Mouse (Mus musculus) MEL (cell line): ENCODE measurements at regions not wholly inside any gene's neighbourhood (a gene's known extent, or its start where the extent isn't known, plus 50 kb on each side); places are given as distances from the start of the nearest gene placed in this dataset.

Source experiments
- DNase-seq: peaks from one replicate; pipeline ENCODE4 v3.0.0; 2011; ENCODE audit warnings: low read depth, low spot score
- H3K27ac ChIP-seq: 2 replicates; pipeline ENCODE4 v1.5.1; 2012; ENCODE audit warnings: low read depth, mild to moderate bottlenecking, control low read depth, low read length, moderate library complexity; ENCODE audit not compliant: control insufficient read depth
- H3K27me3 ChIP-seq, 2 experiments: fragments of 150-350 bp in 1 of 2; sonication (generic) in 1 of 2; 2 replicates each; pipeline ENCODE4 v1.6.1; 2012; ENCODE audit warnings: low read length in 2 of 2, mild to moderate bottlenecking in 2 of 2, improper control_type of control experiment in 1 of 2, moderate library complexity in 1 of 2; ENCODE audit not compliant: insufficient read depth in 2 of 2, control insufficient read depth in 1 of 2
- H3K36me3 ChIP-seq, 2 experiments: 2 replicates each; pipeline ENCODE4 v1.6.1; 2012 to 2014; ENCODE audit warnings: low read length in 2 of 2, improper control_type of control experiment in 1 of 2, inconsistent platforms in 1 of 2, mild to moderate bottlenecking in 1 of 2; ENCODE audit not compliant: insufficient read depth in 2 of 2, control insufficient read depth in 1 of 2
- H3K4me1 ChIP-seq, 2 experiments: fragments of 150-350 bp in 1 of 2; sonication (generic) in 1 of 2; 2 replicates each; pipeline ENCODE4 v1.6.1; 2012; ENCODE audit warnings: low read length in 2 of 2, improper control_type of control experiment in 1 of 2, mild to moderate bottlenecking in 1 of 2; ENCODE audit not compliant: insufficient read depth in 2 of 2, control insufficient read depth in 1 of 2
- H3K4me3 ChIP-seq, 2 experiments: fragments of 150-350 bp in 1 of 2; sonication (generic) in 1 of 2; 2 replicates each; pipeline ENCODE4 v1.5.1; 2012; ENCODE audit warnings: low read depth in 2 of 2, low read length in 2 of 2, mild to moderate bottlenecking in 2 of 2, moderate library complexity in 2 of 2, control low read depth in 1 of 2, improper control_type of control experiment in 1 of 2; ENCODE audit not compliant: control insufficient read depth in 1 of 2, insufficient read depth in 1 of 2
- H3K79me2 ChIP-seq: 2 replicates; pipeline ENCODE4 v1.6.1; 2012; ENCODE audit warnings: mild to moderate bottlenecking, low read length, moderate library complexity; ENCODE audit not compliant: control insufficient read depth, poor library complexity, insufficient read depth
- H3K9ac ChIP-seq: 2 replicates; pipeline ENCODE4 v1.6.1; 2012; ENCODE audit warnings: low read depth, mild to moderate bottlenecking, control low read depth, low read length, moderate library complexity; ENCODE audit not compliant: control insufficient read depth, poor library complexity, severe bottlenecking
- H3K9me3 ChIP-seq: fragments of 150-350 bp; sonication (generic); replicated peaks from 2 replicates; pipeline ENCODE4 v1.6.1; 2012; ENCODE audit warnings: mild to moderate bottlenecking, low read length, improper control_type of control experiment, moderate library complexity; ENCODE audit not compliant: insufficient read depth
- BHLHE40 ChIP-seq: IDR thresholded peaks from 2 replicates; pipeline ENCODE4 v1.6.1; 2012; ENCODE audit warnings: low read depth, mild to moderate bottlenecking, inconsistent platforms, low read length, improper control_type of control experiment, borderline replicate concordance
- CHD1 ChIP-seq: IDR thresholded peaks from 2 replicates; pipeline ENCODE4 v1.6.1; 2012; ENCODE audit warnings: low read depth, mild to moderate bottlenecking, inconsistent platforms, low read length, improper control_type of control experiment
- ETS1 ChIP-seq: IDR thresholded peaks from 2 replicates; pipeline ENCODE4 v1.6.1; 2012; ENCODE audit warnings: low read depth, mild to moderate bottlenecking, inconsistent platforms, low read length, improper control_type of control experiment, moderate library complexity
- GATA1 ChIP-seq: IDR thresholded peaks from 2 replicates; pipeline ENCODE4 v1.6.1; 2011; ENCODE audit warnings: low read depth, low read length, improper control_type of control experiment
- HCFC1 ChIP-seq: IDR thresholded peaks from 2 replicates; pipeline ENCODE4 v1.6.1; 2012; ENCODE audit warnings: low read depth, mild to moderate bottlenecking, inconsistent platforms, low read length, improper control_type of control experiment, moderate library complexity
- JUND ChIP-seq: IDR thresholded peaks from 2 replicates; pipeline ENCODE4 v1.6.1; 2011; ENCODE audit warnings: low read depth, mild to moderate bottlenecking, improper control_type of control experiment, low read length
- KAT2A ChIP-seq: conservative IDR thresholded peaks from 2 replicates; pipeline ENCODE4 v1.6.1; 2012; ENCODE audit warnings: low read depth, low read length, improper control_type of control experiment, inconsistent platforms
- MAX ChIP-seq: IDR thresholded peaks from 2 replicates; pipeline ENCODE4 v1.6.1; 2011; ENCODE audit warnings: low read length, improper control_type of control experiment
- MAZ ChIP-seq: IDR thresholded peaks from 2 replicates; pipeline ENCODE4 v1.6.1; 2012; ENCODE audit warnings: low read depth, mild to moderate bottlenecking, inconsistent platforms, low read length, improper control_type of control experiment
- MEF2A ChIP-seq: IDR thresholded peaks from 2 replicates; pipeline ENCODE4 v1.6.1; 2014; ENCODE audit warnings: low read depth, mild to moderate bottlenecking, inconsistent platforms, low read length, improper control_type of control experiment; ENCODE audit not compliant: poor library complexity, insufficient replicate concordance, severe bottlenecking; ENCODE audit errors: extremely low read depth
- MYB ChIP-seq: IDR thresholded peaks from 2 replicates; pipeline ENCODE4 v1.6.1; 2011; ENCODE audit warnings: mild to moderate bottlenecking, low read depth, low read length, improper control_type of control experiment
- NELFE ChIP-seq: IDR thresholded peaks from 2 replicates; pipeline ENCODE4 v1.6.1; 2011; ENCODE audit warnings: low read depth, low read length, improper control_type of control experiment
- POLR2A ChIP-seq, 2 experiments: IDR thresholded peaks; 2 replicates each; pipeline ENCODE4 v1.6.1; 2011 to 2012; ENCODE audit warnings: low read length in 2 of 2, mild to moderate bottlenecking in 2 of 2, control low read depth in 1 of 2, improper control_type of control experiment in 1 of 2, low read depth in 1 of 2, moderate library complexity in 1 of 2; ENCODE audit not compliant: control insufficient read depth in 1 of 2, insufficient read depth in 1 of 2, poor library complexity in 1 of 2
- RCOR1 ChIP-seq: IDR thresholded peaks from 2 replicates; pipeline ENCODE4 v1.6.1; 2012; ENCODE audit warnings: low read depth, mild to moderate bottlenecking, inconsistent platforms, low read length, improper control_type of control experiment
- SMC3 ChIP-seq: IDR thresholded peaks from 2 replicates; pipeline ENCODE4 v1.6.1; 2011; ENCODE audit warnings: low read depth, low read length, improper control_type of control experiment
- TAL1 ChIP-seq: IDR thresholded peaks from 2 replicates; pipeline ENCODE4 v1.6.1; 2012; ENCODE audit warnings: mild to moderate bottlenecking, inconsistent platforms, low read length, moderate library complexity, mixed read lengths
- TBP ChIP-seq: IDR thresholded peaks from 2 replicates; pipeline ENCODE4 v1.8.0; 2011; ENCODE audit warnings: low read depth, low read length, improper control_type of control experiment
- TCF12 ChIP-seq: IDR thresholded peaks from 2 replicates; pipeline ENCODE4 v1.6.1; 2014; ENCODE audit warnings: low read depth, mild to moderate bottlenecking, inconsistent platforms, low read length, improper control_type of control experiment, moderate library complexity
- UBTF ChIP-seq: IDR thresholded peaks from 2 replicates; pipeline ENCODE4 v1.6.1; 2012; ENCODE audit warnings: low read depth, mild to moderate bottlenecking, inconsistent platforms, low read length, improper control_type of control experiment, moderate library complexity, borderline replicate concordance; ENCODE audit not compliant: insufficient read depth
- ZKSCAN1 ChIP-seq: IDR thresholded peaks from 2 replicates; pipeline ENCODE4 v1.6.1; 2012; ENCODE audit warnings: low read depth, mild to moderate bottlenecking, inconsistent platforms, low read length, improper control_type of control experiment, moderate library complexity
- ZNF384 ChIP-seq: IDR thresholded peaks from 2 replicates; pipeline ENCODE4 v1.6.1; 2012; ENCODE audit warnings: low read depth, mild to moderate bottlenecking, inconsistent platforms, low read length, improper control_type of control experiment

- Histone ChIP-seq H3K36me3 (peaks cover 0 to 10% of the 10 kb centered on the region in 2 experiments; a peak in 2 of 4 replicates), H3K9ac (no peak overlapping the region), H3K79me2 (no peaks in the 10 kb centered on the region), H3K27ac (no peak overlapping the region), H3K4me3 (no peak overlapping the region), H3K4me1 (peaks cover 0 to 2% of the 10 kb centered on the region in 2 experiments; a peak in 1 of 4 replicates), H3K9me3 (no peaks in the 10 kb centered on the region), H3K27me3 (no peaks in the 10 kb centered on the region)
- TF ChIP-seq UBTF (no peak), HCFC1 (no peak), POLR2A (IDR thresholded peaks at IDR 0.05; ENCODE audit: control insufficient read depth in 1 of 2, insufficient read depth in 1 of 2, low read depth in 1 of 2, low read length in 2 of 2, poor library complexity in 1 of 2) (no peak), TCF12 (no peak), ZKSCAN1 (no peak), MEF2A (no peak), TBP (no peak), KAT2A (no peak), TAL1 (no peak), MAX (no peak), SMC3 (no peak), CHD1 (no peak), BHLHE40 (no peak)
- no peak for DNase-seq
Observed at GRCm38 (mm10) chr4:7312160-7312559, 926.7 kb downstream of the Car8 start.

GRCm38 (mm10) chr4:7269047-7269446, 969.8 kb downstream of the Car8 start:
- Histone ChIP-seq H3K36me3 (no peaks in the 10 kb centered on the region), H3K79me2 (no peaks in the 10 kb centered on the region), H3K9me3 (no peaks in the 10 kb centered on the region)
- DNase-seq: no peak
- no peak for TF ChIP-seq JUND
- TF ChIP-seq MAZ: no peak
- TF ChIP-seq RCOR1: no peak
- no peak for TF ChIP-seq POLR2A (IDR thresholded peaks at IDR 0.05; ENCODE audit: control insufficient read depth in 1 of 2, insufficient read depth in 1 of 2, low read depth in 1 of 2, low read length in 2 of 2, poor library complexity in 1 of 2)
- no peak for TF ChIP-seq GATA1
- no peak for TF ChIP-seq ETS1
- TF ChIP-seq ZNF384: no peak
- TF ChIP-seq MYB: no peak
- no peak for TF ChIP-seq HCFC1
- no peak for TF ChIP-seq TCF12
- TF ChIP-seq NELFE: no peak
- no peak for TF ChIP-seq MAX
- TF ChIP-seq BHLHE40: no peak
- TF ChIP-seq, all 39 proteins: peak for 0
- Histone ChIP-seq H3K4me1 (no peaks in the 10 kb centered on the region), H3K27ac (no peak overlapping the region), H3K4me3 (no peak overlapping the region), H3K9ac (no peak overlapping the region), H3K27me3 (no peaks in the 10 kb centered on the region)
